Mouse (Mus musculus): ENCODE measurements around the gene Socs3.

DNA sequence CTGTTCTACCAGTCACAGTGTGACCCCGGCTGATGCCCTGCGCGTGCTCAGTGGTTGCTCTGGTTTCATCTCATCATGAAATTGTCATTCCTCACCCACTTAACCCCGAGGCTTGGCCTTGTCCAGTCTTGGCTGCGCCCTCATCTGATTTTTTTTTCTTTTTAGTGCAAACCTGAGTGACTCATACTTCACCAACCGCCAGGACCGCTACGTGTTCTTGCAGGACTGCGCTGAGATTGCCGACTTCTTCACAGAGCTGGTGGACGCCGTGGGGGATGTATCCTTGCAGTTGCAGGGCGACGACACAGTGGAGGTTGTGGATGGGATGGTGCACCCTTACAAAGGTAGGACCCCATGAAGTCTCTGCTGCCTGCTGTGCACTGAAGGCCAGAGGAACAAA is 33.3 kb upstream of the Socs3 start:
- no peak for TF ChIP-seq CTCF (IDR thresholded peaks at IDR 0.05; ENCODE audit: insufficient read depth, low read depth, low read length)
- no peak for TF ChIP-seq POLR2A (IDR thresholded peaks at IDR 0.05; ENCODE audit: insufficient read depth, low read depth, low read length)
